Mouse (Mus musculus): ENCODE measurements around the gene Xiap.

Gene Xiap

DNA sequence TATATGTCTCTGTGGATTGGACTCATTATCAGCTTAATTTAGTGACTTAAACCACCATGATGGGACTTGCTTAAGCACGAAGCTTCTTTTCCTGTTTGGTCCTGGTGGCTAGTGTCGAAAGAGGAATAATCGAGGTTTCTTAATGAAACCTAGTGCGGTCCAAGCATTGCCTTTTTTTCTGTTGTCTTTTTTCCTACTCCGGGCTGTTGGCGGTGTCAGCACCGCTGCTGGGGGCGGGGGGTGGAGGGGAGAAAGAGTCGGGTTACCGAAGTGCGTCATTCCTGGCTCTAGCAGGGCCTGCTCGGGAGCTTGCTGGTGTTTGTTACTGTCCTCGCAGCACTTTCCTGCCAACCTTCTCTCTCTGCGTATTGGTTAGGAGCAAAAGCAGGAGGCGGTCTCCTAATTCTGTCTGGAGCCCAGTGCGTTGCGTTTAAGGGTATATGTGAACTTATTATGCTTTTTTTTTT, 92.5 kb downstream of the Xiap start:
- in situ Hi-C loops (cut with MboI; ENCODE audit: low pct_unique_long_range_greater_than_20kb in 1 of 2, low sequenced_read_pairs in 2 of 2, unreplicated experiment in 1 of 2): no loop called here

GRCm38 (mm10) chrX:42153056-42153455, 93.6 kb downstream of the Xiap start:
- in situ Hi-C loops (cut with MboI; ENCODE audit: low pct_unique_long_range_greater_than_20kb in 1 of 2, low sequenced_read_pairs in 2 of 2, unreplicated experiment in 1 of 2): no loop called here
